Mouse (Mus musculus): Measurements from ENCODE around the gene Mgat4c. TPM values are rescaled to one million over a fixed set of nuclear protein-coding genes. Genes with fewer than 3 reads are reported as not detected.

Mgat4c gene
- total and polyA plus RNA-seq, 2 experiments from 2014 or later: not detected

GRCm38 (mm10) chr10:101771157-101771556, 89.9 kb downstream of the Mgat4c start:
- Histone ChIP-seq H3K4me1 (ENCODE audit: control insufficient read depth, insufficient read depth) (no peaks in the 10 kb centered on the region), H3K9ac (replicated peaks; ENCODE audit: low read depth, low read length) (no peak overlapping the region), H3K9me3 (replicated peaks; ENCODE audit: control insufficient read depth, low read length) (no peaks in the 10 kb centered on the region), H3K27me3 (ENCODE audit: control insufficient read depth, insufficient read depth, low read length) (no peaks in the 10 kb centered on the region), H3K4me3 (ENCODE audit: low read depth, low read length) (no peak overlapping the region), H3K4me2 (ENCODE audit: low read depth, low read length) (no peak overlapping the region), H3K27ac (ENCODE audit: low read depth) (no peak overlapping the region), H3K36me3 (replicated peaks; ENCODE audit: control insufficient read depth, insufficient read depth, low read length) (no peaks in the 10 kb centered on the region)
- no peak for ATAC-seq (ENCODE audit: insufficient read depth, low read depth)
- TF ChIP-seq CTCF (IDR thresholded peaks at IDR 0.05; ENCODE audit: low read depth) (no peak), EP300 (IDR thresholded peaks at IDR 0.05; ENCODE audit: low read depth) (no peak)
- 51% methylated on average over 4 of the region's 4 CpGs for WGBS
- DNase-seq (ENCODE audit: low spot score): no peak

GRCm38 (mm10) chr10:101783161-101783744, 102.0 kb downstream of the Mgat4c start:
- H3K4me2 ChIP-seq (ENCODE audit: low read depth, low read length): no peak overlapping the region
- no peak overlapping the region for H3K4me3 ChIP-seq (ENCODE audit: low read depth, low read length)
- TF ChIP-seq EP300 (IDR thresholded peaks at IDR 0.05; ENCODE audit: low read depth) (no peak), CTCF (IDR thresholded peaks at IDR 0.05; ENCODE audit: low read depth) (no peak)
- WGBS: 59% methylated on average over 3 of the region's 3 CpGs
- DNase-seq (ENCODE audit: low spot score): no peak
- H3K27ac ChIP-seq (ENCODE audit: low read depth): no peak overlapping the region
- H3K36me3 ChIP-seq (replicated peaks; ENCODE audit: control insufficient read depth, insufficient read depth, low read length): no peaks in the 10 kb centered on the region
- no peak overlapping the region for H3K9ac ChIP-seq (replicated peaks; ENCODE audit: low read depth, low read length)
- no peaks in the 10 kb centered on the region for H3K27me3 ChIP-seq (ENCODE audit: control insufficient read depth, insufficient read depth, low read length)
- no peaks in the 10 kb centered on the region for H3K9me3 ChIP-seq (replicated peaks; ENCODE audit: control insufficient read depth, low read length)
- ATAC-seq (ENCODE audit: insufficient read depth, low read depth): no peak
- H3K4me1 ChIP-seq (ENCODE audit: control insufficient read depth, insufficient read depth): no peaks in the 10 kb centered on the region

GRCm38 (mm10) chr10:101795507-101795906, 114.2 kb downstream of the Mgat4c start:
- DNase-seq (ENCODE audit: low spot score): no peak
- no peaks in the 10 kb centered on the region for H3K9me3 ChIP-seq (replicated peaks; ENCODE audit: control insufficient read depth, low read length)
- H3K27me3 ChIP-seq (ENCODE audit: control insufficient read depth, insufficient read depth, low read length): no peaks in the 10 kb centered on the region
- ATAC-seq (ENCODE audit: insufficient read depth, low read depth): no peak
- no peaks in the 10 kb centered on the region for H3K4me1 ChIP-seq (ENCODE audit: control insufficient read depth, insufficient read depth)
- TF ChIP-seq EP300 (IDR thresholded peaks at IDR 0.05; ENCODE audit: low read depth) (no peak), CTCF (IDR thresholded peaks at IDR 0.05; ENCODE audit: low read depth) (no peak)
- H3K27ac ChIP-seq (ENCODE audit: low read depth): no peak overlapping the region
- H3K36me3 ChIP-seq (replicated peaks; ENCODE audit: control insufficient read depth, insufficient read depth, low read length): no peaks in the 10 kb centered on the region
- no peak overlapping the region for H3K9ac ChIP-seq (replicated peaks; ENCODE audit: low read depth, low read length)
- H3K4me2 ChIP-seq (ENCODE audit: low read depth, low read length): no peak overlapping the region
- no peak overlapping the region for H3K4me3 ChIP-seq (ENCODE audit: low read depth, low read length)
- 82% methylated on average over 1 of the region's 1 CpGs for WGBS

GRCm38 (mm10) chr10:101798831-101799474, 117.7 kb downstream of the Mgat4c start:
- Histone ChIP-seq H3K9ac (replicated peaks; ENCODE audit: low read depth, low read length) (no peak overlapping the region), H3K4me2 (ENCODE audit: low read depth, low read length) (no peak overlapping the region), H3K4me3 (ENCODE audit: low read depth, low read length) (no peak overlapping the region), H3K36me3 (replicated peaks; ENCODE audit: control insufficient read depth, insufficient read depth, low read length) (no peaks in the 10 kb centered on the region), H3K9me3 (replicated peaks; ENCODE audit: control insufficient read depth, low read length) (no peaks in the 10 kb centered on the region), H3K27ac (ENCODE audit: low read depth) (no peak overlapping the region), H3K4me1 (ENCODE audit: control insufficient read depth, insufficient read depth) (no peaks in the 10 kb centered on the region), H3K27me3 (ENCODE audit: control insufficient read depth, insufficient read depth, low read length) (no peaks in the 10 kb centered on the region)
- TF ChIP-seq CTCF (IDR thresholded peaks at IDR 0.05; ENCODE audit: low read depth): no peak
- TF ChIP-seq EP300 (IDR thresholded peaks at IDR 0.05; ENCODE audit: low read depth): no peak
- no peak for DNase-seq (ENCODE audit: low spot score)
- WGBS: 53% methylated on average over 2 of the region's 2 CpGs
- ATAC-seq (ENCODE audit: insufficient read depth, low read depth): no peak

- H3K27ac ChIP-seq (ENCODE audit: low read depth): no peak overlapping the region
- ATAC-seq (ENCODE audit: insufficient read depth, low read depth) (no peak), DNase-seq (ENCODE audit: low spot score) (no peak)
- no peaks in the 10 kb centered on the region for H3K9me3 ChIP-seq (replicated peaks; ENCODE audit: control insufficient read depth, low read length)
- TF ChIP-seq EP300 (IDR thresholded peaks at IDR 0.05; ENCODE audit: low read depth) (no peak), CTCF (IDR thresholded peaks at IDR 0.05; ENCODE audit: low read depth) (no peak)
- WGBS: 89% methylated on average over 2 of the region's 2 CpGs
- no peak overlapping the region for H3K9ac ChIP-seq (replicated peaks; ENCODE audit: low read depth, low read length)
- H3K4me1 ChIP-seq (ENCODE audit: control insufficient read depth, insufficient read depth): no peaks in the 10 kb centered on the region
- H3K27me3 ChIP-seq (ENCODE audit: control insufficient read depth, insufficient read depth, low read length): no peaks in the 10 kb centered on the region
- H3K4me3 ChIP-seq (ENCODE audit: low read depth, low read length): no peak overlapping the region
- no peaks in the 10 kb centered on the region for H3K36me3 ChIP-seq (replicated peaks; ENCODE audit: control insufficient read depth, insufficient read depth, low read length)
- no peak overlapping the region for H3K4me2 ChIP-seq (ENCODE audit: low read depth, low read length)
Measured at GRCm38 (mm10) chr10:101808768-101809167, 127.5 kb downstream of the Mgat4c start.

GRCm38 (mm10) chr10:101816902-101817301, 135.6 kb downstream of the Mgat4c start:
- no peak for ATAC-seq (ENCODE audit: insufficient read depth, low read depth)
- DNase-seq (ENCODE audit: low spot score): no peak
- Histone ChIP-seq H3K27me3 (ENCODE audit: control insufficient read depth, insufficient read depth, low read length) (no peaks in the 10 kb centered on the region), H3K9me3 (replicated peaks; ENCODE audit: control insufficient read depth, low read length) (no peaks in the 10 kb centered on the region), H3K36me3 (replicated peaks; ENCODE audit: control insufficient read depth, insufficient read depth, low read length) (no peaks in the 10 kb centered on the region), H3K4me1 (ENCODE audit: control insufficient read depth, insufficient read depth) (no peaks in the 10 kb centered on the region), H3K9ac (replicated peaks; ENCODE audit: low read depth, low read length) (no peak overlapping the region), H3K4me3 (ENCODE audit: low read depth, low read length) (no peak overlapping the region), H3K27ac (ENCODE audit: low read depth) (no peak overlapping the region), H3K4me2 (ENCODE audit: low read depth, low read length) (no peak overlapping the region)
- WGBS: 86% methylated on average over 5 of the region's 5 CpGs
- no peak for TF ChIP-seq CTCF (IDR thresholded peaks at IDR 0.05; ENCODE audit: low read depth)
- TF ChIP-seq EP300 (IDR thresholded peaks at IDR 0.05; ENCODE audit: low read depth): no peak

Measured in heart, postnatal 0 days (tissue).